Mouse (Mus musculus): ENCODE results near the gene Top3a.
"Not testable (repeated sequence)": the region's sequence is repeated elsewhere in the genome, so short reads cannot be mapped to it uniquely, and the experiment has no call there.

The Top3a gene

GRCm38 (mm10) chr11:60776829-60777740 lies at the start of gene Top3a, which contains the start of gene Smcr8:
TSS of gene Top3a (minus strand) at chr11:60777365.
TSS of gene Smcr8 (plus strand) at chr11:60777524.
- DNase-seq: peak; percentile 85

- no peak for DNase-seq
Measured at GRCm38 (mm10) chr11:60826700-60827099, 49.5 kb upstream of the Top3a start.

- DNase-seq: no peak
Measured at GRCm38 (mm10) chr11:60825191-60825590, 48.0 kb upstream of the Top3a start.

GRCm38 (mm10) chr11:60823771-60824170 lies 46.6 kb upstream of the Top3a start:
- no peak for DNase-seq

- DNase-seq: no peak
Measured at GRCm38 (mm10) chr11:60816398-60816797, 39.2 kb upstream of the Top3a start.

GRCm38 (mm10) chr11:60811618-60812017 lies 34.5 kb upstream of the Top3a start, which contains the start of gene Shmt1:
TSS of gene Shmt1 (minus strand) at chr11:60811718.
- not testable (repeated sequence) for DNase-seq

- DNase-seq: peak; percentile 89
Measured at GRCm38 (mm10) chr11:60811054-60811460, 33.9 kb upstream of the Top3a start.

GRCm38 (mm10) chr11:60810046-60810965 lies 33.1 kb upstream of the Top3a start:
- DNase-seq: no peak

- DNase-seq: no peak
Measured at GRCm38 (mm10) chr11:60809546-60809945, 32.4 kb upstream of the Top3a start.

- DNase-seq: no peak
Measured at GRCm38 (mm10) chr11:60808286-60809070, 31.3 kb upstream of the Top3a start.

GRCm38 (mm10) chr11:60800892-60801291 lies 23.7 kb upstream of the Top3a start:
- no peak for DNase-seq

GRCm38 (mm10) chr11:60799977-60800376 lies 22.8 kb upstream of the Top3a start:
- no peak for DNase-seq

- DNase-seq: no peak
Measured at GRCm38 (mm10) chr11:60796342-60796741, 19.2 kb upstream of the Top3a start.

GRCm38 (mm10) chr11:60790472-60790871 lies 13.3 kb upstream of the Top3a start:
- DNase-seq: no peak

- no peak for DNase-seq
Measured at GRCm38 (mm10) chr11:60787595-60787994, 10.4 kb upstream of the Top3a start.

- no peak for DNase-seq
Measured at GRCm38 (mm10) chr11:60784179-60784922, 7.2 kb upstream of the Top3a start.

GRCm38 (mm10) chr11:60779673-60780189 lies 2.6 kb upstream of the Top3a start:
- no peak for DNase-seq

- no peak for DNase-seq
Measured at GRCm38 (mm10) chr11:60777801-60778370, 721 bp upstream of the Top3a start.

GRCm38 (mm10) chr11:60776107-60776828 lies 897 bp downstream of the Top3a start:
- no peak for DNase-seq

- no peak for DNase-seq
Measured at GRCm38 (mm10) chr11:60775578-60775977, 1.6 kb downstream of the Top3a start.
